Comparison of ENCODE assay signal across 14 mouse cellular contexts in genomic region chr7:119363552-119364267, GRCm38 (mm10).
DNase-seq lines count a peak whose midpoint lies in the region; ATAC-seq and TF ChIP-seq lines count a peak whose summit lies in the region.
"Had no signal": no experiment of that assay in that cellular context is flagged by ENCODE, and none has a peak within 500 bp of the region (broad histone marks: within the 10 kb centered on the region; RNA-seq: fewer than 3 reads in every experiment).

No protein-coding gene starts in this region.

- TF ChIP-seq CTCF in brain, embryonic 14.5 days (IDR thresholded peaks at IDR 0.05; ENCODE audit: borderline replicate concordance, extremely low read depth, insufficient read depth, insufficient read length), result no peak

- no peak overlapping the region for H3K27ac ChIP-seq in embryonic facial prominence, embryonic 14.5 days (replicated peaks; ENCODE audit: low read depth, low read length)
- H3K27ac ChIP-seq in hindbrain, embryonic 12.5 days, result peak overlapping the region; percentile 65
- H3K27ac ChIP-seq in midbrain, embryonic 15.5 days, result peak overlapping the region; percentile 51

- no peaks in the 10 kb centered on the region for H3K36me3 ChIP-seq in embryonic facial prominence, embryonic 14.5 days (ENCODE audit: control insufficient read depth, insufficient read depth, low read length)
- no peaks in the 10 kb centered on the region for H3K36me3 ChIP-seq in hindbrain, embryonic 12.5 days
- H3K36me3 ChIP-seq in midbrain, embryonic 15.5 days (replicated peaks), result no peaks in the 10 kb centered on the region

- intact Hi-C loops in heart, postnatal 25 days (cut with DNase I), result no loop called here

- H3K9ac ChIP-seq in embryonic facial prominence, embryonic 14.5 days (ENCODE audit: low read depth, low read length), result no peak overlapping the region
- no peak overlapping the region for H3K9ac ChIP-seq in hindbrain, embryonic 12.5 days
- no peak overlapping the region for H3K9ac ChIP-seq in midbrain, embryonic 15.5 days

- WGBS in embryonic facial prominence, embryonic 14.5 days, result 49% methylated on average over 5 of the region's 5 CpGs
- WGBS in hindbrain, embryonic 12.5 days, result 57% methylated on average over 5 of the region's 5 CpGs
- WGBS in midbrain, embryonic 15.5 days, result 27% methylated on average over 5 of the region's 5 CpGs

- H3K27me3 ChIP-seq in embryonic facial prominence, embryonic 14.5 days (replicated peaks; ENCODE audit: control insufficient read depth, insufficient read depth, low read length), result no peaks in the 10 kb centered on the region
- no peaks in the 10 kb centered on the region for H3K27me3 ChIP-seq in hindbrain, embryonic 12.5 days
- H3K27me3 ChIP-seq in midbrain, embryonic 15.5 days (replicated peaks), result no peaks in the 10 kb centered on the region
- H3K27me3 ChIP-seq: Patski had no signal

- peak; percentile 85; the same call in 1 of the 2 replicates for ATAC-seq in embryonic facial prominence, embryonic 14.5 days (ENCODE audit: low read depth)
- ATAC-seq in hindbrain, embryonic 12.5 days (ENCODE audit: low FRiP score), result peak; percentile 91
- peak; percentile 92 for ATAC-seq in midbrain, embryonic 15.5 days (replicated peaks)
- ATAC-seq: Patski had no signal

- peak; percentile 91 for DNase-seq in brain, embryonic 14.5 days (ENCODE audit: low read depth)
- DNase-seq in embryonic facial prominence, embryonic 14.5 days (ENCODE audit: low spot score), result peak; percentile 46
- DNase-seq in thymus, postnatal 36 days, result no peak
- DNase-seq in urinary bladder, adult 18-20 months (ENCODE audit: low spot score in 2 of 2), result no peak
- no peak for DNase-seq in heart, postnatal 25 days (ENCODE audit: low spot score)
- DNase-seq: adrenal gland, adult 2 months; heart, postnatal 10 days; kidney, adult 8-10 months; lung, postnatal 14 days; thymus, postnatal 4 days had no signal

- no peak overlapping the region for H3K4me3 ChIP-seq in embryonic facial prominence, embryonic 14.5 days (ENCODE audit: low read depth, low read length)
- no peak overlapping the region for H3K4me3 ChIP-seq in hindbrain, embryonic 12.5 days
- no peak overlapping the region for H3K4me3 ChIP-seq in midbrain, embryonic 15.5 days
- H3K4me3 ChIP-seq: myocyte had no signal

- no peak overlapping the region for H3K4me2 ChIP-seq in embryonic facial prominence, embryonic 14.5 days (ENCODE audit: low read depth, low read length)
- H3K4me2 ChIP-seq in hindbrain, embryonic 12.5 days (replicated peaks), result no peak overlapping the region
- no peak overlapping the region for H3K4me2 ChIP-seq in midbrain, embryonic 15.5 days

- H3K9me3 ChIP-seq in embryonic facial prominence, embryonic 14.5 days (ENCODE audit: control insufficient read depth, low read length), result no peaks in the 10 kb centered on the region
- no peaks in the 10 kb centered on the region for H3K9me3 ChIP-seq in hindbrain, embryonic 12.5 days (replicated peaks)
- no peaks in the 10 kb centered on the region for H3K9me3 ChIP-seq in midbrain, embryonic 15.5 days

- TF ChIP-seq POLR2A in brain, embryonic 14.5 days (IDR thresholded peaks at IDR 0.05; ENCODE audit: borderline replicate concordance, extremely low read depth, insufficient read depth, insufficient read length, poor library complexity, severe bottlenecking), result no peak

- no peaks in the 10 kb centered on the region for H3K4me1 ChIP-seq in embryonic facial prominence, embryonic 14.5 days (ENCODE audit: control insufficient read depth, insufficient read depth, low read length)
- H3K4me1 ChIP-seq in hindbrain, embryonic 12.5 days, result peaks cover 8% of the 10 kb centered on the region; the same call in 1 of the 2 replicates
- H3K4me1 ChIP-seq in midbrain, embryonic 15.5 days, result peaks cover 20% of the 10 kb centered on the region

Comparison
In these comparisons a context has a peak if more than half of its experiments do, and no peak if none do; other contexts are left out.
1. DNase-seq: peak in brain, embryonic 14.5 days (single experiment) and embryonic facial prominence, embryonic 14.5 days (single experiment); none in thymus, postnatal 36 days (0 of 2), urinary bladder, adult 18-20 months (0 of 2) and heart, postnatal 25 days (single experiment).
2. Peak in every context shown above with its lines, with median percentiles within 50 percentile points of each other: ATAC-seq.